Mouse (Mus musculus): Measurements from ENCODE around the gene Dohh.

DNA sequence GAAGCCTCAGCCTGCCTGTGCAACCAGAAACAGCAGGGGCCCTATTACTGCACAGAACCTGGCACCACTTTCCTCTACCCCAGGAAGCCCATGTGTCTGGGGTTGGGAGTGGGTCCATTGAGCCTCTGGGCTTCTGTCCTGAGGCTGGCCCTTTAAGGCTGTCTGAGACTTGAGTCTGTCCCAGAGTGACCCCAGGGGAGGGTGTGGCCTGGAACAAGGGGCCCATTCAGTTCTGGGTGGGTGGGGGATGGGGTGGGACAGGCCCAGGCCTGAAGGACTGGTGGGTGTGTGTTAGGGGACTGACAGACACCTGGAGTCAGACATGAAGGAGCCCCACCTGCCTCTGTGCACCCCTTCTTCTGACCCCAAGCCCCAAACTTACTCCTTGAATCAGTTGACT lies 30.5 kb downstream of the Dohh start:
- TF ChIP-seq CTCF (IDR thresholded peaks at IDR 0.05; ENCODE audit: borderline replicate concordance, control insufficient read depth, extremely low read depth, insufficient read depth, low read length, poor library complexity) = no peak
- TF ChIP-seq POLR2A (IDR thresholded peaks at IDR 0.05; ENCODE audit: control insufficient read depth, extremely low read depth, insufficient read depth, low read length, poor library complexity) = no peak

All from thymus, adult 2 months (tissue).